Mouse (Mus musculus): Measurements from ENCODE around the gene Nhlh2. TPM values are rescaled to one million over a fixed set of nuclear protein-coding genes. Genes with fewer than 3 reads are reported as not detected.
A peak's percentile ranks its signal among the peaks of the same experiment; 100 is the strongest.

Gene Nhlh2
- polyA plus RNA-seq, 1 experiment from 2014 or later = 109 TPM

GRCm38 (mm10) chr3:102041632-102042031 lies 31.8 kb downstream of the Nhlh2 start:
- ATAC-seq (ENCODE audit: insufficient read depth, low FRiP score, low TSS enrichment) (no peak), DNase-seq (ENCODE audit: low spot score) (no peak)
- no peak overlapping the region for H3K4me2 ChIP-seq (ENCODE audit: low read depth)
- H3K27ac ChIP-seq (ENCODE audit: low read depth, low read length) = no peak overlapping the region
- H3K9ac ChIP-seq (ENCODE audit: low read length) = no peak overlapping the region
- no peaks in the 10 kb centered on the region for H3K9me3 ChIP-seq (ENCODE audit: control insufficient read depth, low read length)
- 84% methylated on average over 4 of the region's 4 CpGs for WGBS
- no peaks in the 10 kb centered on the region for H3K4me1 ChIP-seq (ENCODE audit: control insufficient read depth, insufficient read depth, low read length)
- H3K27me3 ChIP-seq (ENCODE audit: control insufficient read depth, insufficient read depth, low read length) = no peaks in the 10 kb centered on the region
- H3K36me3 ChIP-seq (ENCODE audit: control insufficient read depth, insufficient read depth, low read length) = no peaks in the 10 kb centered on the region
- H3K4me3 ChIP-seq (ENCODE audit: low read depth, low read length) = no peak overlapping the region

DNA sequence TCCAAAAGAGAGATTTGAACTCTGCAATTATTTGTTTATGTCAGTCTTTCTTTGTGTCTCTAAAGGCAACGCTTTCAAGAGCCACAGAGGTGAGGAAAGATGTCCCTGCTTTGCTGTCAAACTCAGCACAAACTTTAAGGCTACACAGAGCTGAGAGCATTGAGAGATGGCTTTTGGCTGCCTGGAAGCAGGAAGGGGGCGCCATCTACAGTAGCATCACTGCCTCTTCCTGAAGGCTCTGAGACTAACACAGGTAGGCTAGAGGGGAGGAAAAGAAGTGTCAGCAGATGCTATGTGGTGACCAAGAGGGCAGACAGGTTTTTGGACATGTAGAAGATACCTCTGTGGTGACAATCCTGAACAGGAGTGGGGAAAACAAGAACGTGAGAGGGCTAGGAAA lies 35.2 kb downstream of the Nhlh2 start:
- H3K9ac ChIP-seq (ENCODE audit: low read length) = no peak overlapping the region
- no peak overlapping the region for H3K4me2 ChIP-seq (ENCODE audit: low read depth)
- DNase-seq (ENCODE audit: low spot score) (no peak), ATAC-seq (ENCODE audit: insufficient read depth, low FRiP score, low TSS enrichment) (no peak)
- no peak overlapping the region for H3K4me3 ChIP-seq (ENCODE audit: low read depth, low read length)
- no peaks in the 10 kb centered on the region for H3K27me3 ChIP-seq (ENCODE audit: control insufficient read depth, insufficient read depth, low read length)
- H3K36me3 ChIP-seq (ENCODE audit: control insufficient read depth, insufficient read depth, low read length) = no peaks in the 10 kb centered on the region
- H3K27ac ChIP-seq (ENCODE audit: low read depth, low read length) = no peak overlapping the region
- no peaks in the 10 kb centered on the region for H3K9me3 ChIP-seq (ENCODE audit: control insufficient read depth, low read length)
- H3K4me1 ChIP-seq (ENCODE audit: control insufficient read depth, insufficient read depth, low read length) = peaks cover 3% of the 10 kb centered on the region; the same call in 1 of the 2 replicates
- WGBS = 40% methylated on average over 3 of the region's 3 CpGs

GRCm38 (mm10) chr3:102047532-102047931 lies 37.7 kb downstream of the Nhlh2 start:
- Histone ChIP-seq H3K27me3 (ENCODE audit: control insufficient read depth, insufficient read depth, low read length) (no peaks in the 10 kb centered on the region), H3K9ac (ENCODE audit: low read length) (no peak overlapping the region), H3K4me1 (ENCODE audit: control insufficient read depth, insufficient read depth, low read length) (peaks cover 3% of the 10 kb centered on the region; the same call in 1 of the 2 replicates), H3K4me3 (ENCODE audit: low read depth, low read length) (no peak overlapping the region), H3K27ac (ENCODE audit: low read depth, low read length) (no peak overlapping the region), H3K9me3 (ENCODE audit: control insufficient read depth, low read length) (no peaks in the 10 kb centered on the region), H3K4me2 (ENCODE audit: low read depth) (no peak overlapping the region), H3K36me3 (ENCODE audit: control insufficient read depth, insufficient read depth, low read length) (no peaks in the 10 kb centered on the region)
- DNase-seq (ENCODE audit: low spot score) (no peak), ATAC-seq (ENCODE audit: insufficient read depth, low FRiP score, low TSS enrichment) (no peak)
- WGBS = 93% methylated on average over 2 of the region's 2 CpGs

GRCm38 (mm10) chr3:102049207-102050104 lies 39.6 kb downstream of the Nhlh2 start:
- Histone ChIP-seq H3K27me3 (ENCODE audit: control insufficient read depth, insufficient read depth, low read length) (no peaks in the 10 kb centered on the region), H3K4me3 (ENCODE audit: low read depth, low read length) (no peak overlapping the region), H3K9ac (ENCODE audit: low read length) (no peak overlapping the region), H3K27ac (ENCODE audit: low read depth, low read length) (peak overlapping the region; percentile 53), H3K36me3 (ENCODE audit: control insufficient read depth, insufficient read depth, low read length) (no peaks in the 10 kb centered on the region), H3K4me1 (ENCODE audit: control insufficient read depth, insufficient read depth, low read length) (peaks cover 3% of the 10 kb centered on the region; the same call in 1 of the 2 replicates), H3K9me3 (ENCODE audit: control insufficient read depth, low read length) (no peaks in the 10 kb centered on the region), H3K4me2 (ENCODE audit: low read depth) (no peak overlapping the region)
- 47% methylated on average over 14 of the region's 14 CpGs for WGBS
- DNase-seq (ENCODE audit: low spot score) (peak; percentile 81), ATAC-seq (ENCODE audit: insufficient read depth, low FRiP score, low TSS enrichment) (peak; percentile 89)

GRCm38 (mm10) chr3:102052036-102052435 lies 42.2 kb downstream of the Nhlh2 start:
- Histone ChIP-seq H3K27me3 (ENCODE audit: control insufficient read depth, insufficient read depth, low read length) (no peaks in the 10 kb centered on the region), H3K4me3 (ENCODE audit: low read depth, low read length) (no peak overlapping the region), H3K27ac (ENCODE audit: low read depth, low read length) (no peak overlapping the region), H3K4me1 (ENCODE audit: control insufficient read depth, insufficient read depth, low read length) (peaks cover 6% of the 10 kb centered on the region; the same call in 1 of the 2 replicates), H3K9me3 (ENCODE audit: control insufficient read depth, low read length) (no peaks in the 10 kb centered on the region), H3K36me3 (ENCODE audit: control insufficient read depth, insufficient read depth, low read length) (no peaks in the 10 kb centered on the region), H3K9ac (ENCODE audit: low read length) (no peak overlapping the region), H3K4me2 (ENCODE audit: low read depth) (no peak overlapping the region)
- DNase-seq (ENCODE audit: low spot score) (peak; percentile 30), ATAC-seq (ENCODE audit: insufficient read depth, low FRiP score, low TSS enrichment) (no peak)
- 45% methylated on average over 3 of the region's 3 CpGs for WGBS

- Histone ChIP-seq H3K4me3 (ENCODE audit: low read depth, low read length) (no peak overlapping the region), H3K36me3 (ENCODE audit: control insufficient read depth, insufficient read depth, low read length) (no peaks in the 10 kb centered on the region), H3K4me2 (ENCODE audit: low read depth) (no peak overlapping the region), H3K9me3 (ENCODE audit: control insufficient read depth, low read length) (no peaks in the 10 kb centered on the region), H3K4me1 (ENCODE audit: control insufficient read depth, insufficient read depth, low read length) (peaks cover 6% of the 10 kb centered on the region; the same call in 1 of the 2 replicates), H3K27ac (ENCODE audit: low read depth, low read length) (no peak overlapping the region), H3K27me3 (ENCODE audit: control insufficient read depth, insufficient read depth, low read length) (no peaks in the 10 kb centered on the region), H3K9ac (ENCODE audit: low read length) (no peak overlapping the region)
- 49% methylated on average over 8 of the region's 8 CpGs for WGBS
- ATAC-seq (ENCODE audit: insufficient read depth, low FRiP score, low TSS enrichment) (no peak), DNase-seq (ENCODE audit: low spot score) (no peak)
Observed at GRCm38 (mm10) chr3:102053293-102053692, 43.4 kb downstream of the Nhlh2 start.

DNA sequence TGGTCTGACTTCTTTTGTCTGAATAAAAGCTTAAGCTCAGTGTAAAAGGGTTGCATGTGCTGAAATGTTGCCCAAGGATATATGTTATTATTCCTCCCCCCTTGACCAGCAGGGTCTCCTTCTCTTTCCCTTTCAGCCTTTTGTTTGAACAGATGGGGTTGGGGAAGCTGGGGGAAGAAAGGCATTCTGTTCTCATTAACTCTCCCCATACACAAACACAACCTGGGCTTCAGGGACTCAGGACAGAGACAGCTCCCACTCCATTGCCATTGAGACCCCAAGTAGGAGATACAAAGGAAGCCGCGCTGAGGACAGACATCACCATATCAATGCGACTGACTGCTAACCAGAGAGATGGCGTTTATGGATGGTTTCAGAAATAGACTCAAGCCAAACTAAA lies 46.0 kb downstream of the Nhlh2 start:
- no peaks in the 10 kb centered on the region for H3K27me3 ChIP-seq (ENCODE audit: control insufficient read depth, insufficient read depth, low read length)
- H3K27ac ChIP-seq (ENCODE audit: low read depth, low read length) = 0 out of 2 replicates have a peak overlapping the region, but pooled peaks have one; percentile 28
- peaks cover 3% of the 10 kb centered on the region; the same call in 1 of the 2 replicates for H3K4me1 ChIP-seq (ENCODE audit: control insufficient read depth, insufficient read depth, low read length)
- no peak overlapping the region for H3K9ac ChIP-seq (ENCODE audit: low read length)
- no peak overlapping the region for H3K4me2 ChIP-seq (ENCODE audit: low read depth)
- no peak for ATAC-seq (ENCODE audit: insufficient read depth, low FRiP score, low TSS enrichment)
- no peaks in the 10 kb centered on the region for H3K36me3 ChIP-seq (ENCODE audit: control insufficient read depth, insufficient read depth, low read length)
- peak; percentile 36 for DNase-seq (ENCODE audit: low spot score)
- H3K4me3 ChIP-seq (ENCODE audit: low read depth, low read length) = no peak overlapping the region
- H3K9me3 ChIP-seq (ENCODE audit: control insufficient read depth, low read length) = no peaks in the 10 kb centered on the region
- 12% methylated on average over 4 of the region's 4 CpGs for WGBS

DNA sequence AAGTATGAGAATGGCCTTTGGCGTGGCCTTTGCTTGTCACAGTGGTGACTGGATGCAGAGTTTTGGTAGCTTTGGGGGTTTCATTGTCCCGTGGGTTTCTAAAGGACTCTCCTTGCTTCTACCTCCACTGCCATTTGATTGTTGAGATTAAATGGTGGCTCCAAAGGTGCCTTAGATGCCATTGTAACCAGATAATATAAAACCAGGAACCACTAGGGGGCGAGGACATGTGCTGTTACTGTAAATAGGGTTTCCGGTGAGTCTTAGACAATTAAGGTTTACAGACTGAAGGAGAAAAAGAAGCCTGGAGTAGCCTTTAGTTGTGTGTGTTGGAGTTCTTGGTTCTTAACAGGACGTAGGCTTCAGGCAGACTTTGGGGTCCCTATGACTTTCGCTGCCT lies 50.2 kb downstream of the Nhlh2 start:
- Histone ChIP-seq H3K9me3 (ENCODE audit: control insufficient read depth, low read length) (no peaks in the 10 kb centered on the region), H3K4me1 (ENCODE audit: control insufficient read depth, insufficient read depth, low read length) (peaks cover 5% of the 10 kb centered on the region; the same call in 1 of the 2 replicates), H3K9ac (ENCODE audit: low read length) (no peak overlapping the region), H3K36me3 (ENCODE audit: control insufficient read depth, insufficient read depth, low read length) (no peaks in the 10 kb centered on the region), H3K4me3 (ENCODE audit: low read depth, low read length) (no peak overlapping the region), H3K27ac (ENCODE audit: low read depth, low read length) (no peak overlapping the region), H3K4me2 (ENCODE audit: low read depth) (no peak overlapping the region), H3K27me3 (ENCODE audit: control insufficient read depth, insufficient read depth, low read length) (no peaks in the 10 kb centered on the region)
- DNase-seq (ENCODE audit: low spot score) (no peak), ATAC-seq (ENCODE audit: insufficient read depth, low FRiP score, low TSS enrichment) (no peak)
- WGBS = 81% methylated on average over 6 of the region's 6 CpGs
